Mouse (Mus musculus) E14TG2a.4 (cell line): ENCODE results near the gene Selenof.

ENCODE experiments used
- CTCF ChIP-seq: conservative IDR thresholded peaks from 2 replicates; pipeline ENCODE4 v1.5.1; 2014; ENCODE audit warnings: low read length
- NANOG ChIP-seq: IDR thresholded peaks from 2 replicates; pipeline ENCODE4 v1.6.1; 2014; ENCODE audit warnings: borderline replicate concordance, low read length, mixed read lengths

DNA sequence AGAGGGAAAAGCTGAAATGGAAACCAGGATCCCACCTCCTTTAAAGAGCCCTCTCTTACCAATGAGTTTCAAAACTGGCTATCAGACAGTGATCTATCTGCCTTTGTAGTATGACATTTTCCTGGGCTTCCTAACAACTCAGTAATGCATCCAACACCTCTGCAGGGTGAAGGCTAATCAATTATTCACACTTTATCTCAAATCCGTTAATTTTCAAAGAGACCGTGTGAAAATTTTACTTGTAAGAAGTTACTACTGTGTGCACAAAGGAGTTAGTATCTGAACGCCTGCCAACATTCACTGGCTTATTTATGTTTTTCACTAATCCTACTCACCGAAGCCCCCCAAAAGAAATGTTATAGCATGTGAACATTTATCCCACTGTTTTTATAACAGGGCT is 24.3 kb upstream of the Selenof start:
- TF ChIP-seq CTCF (no peak), NANOG (no peak)
